Mouse (Mus musculus) liver, embryonic 12.5 days (tissue): ENCODE measurements around the gene March2. TPM values are rescaled to one million over a fixed set of nuclear protein-coding genes. Genes with fewer than 3 reads are reported as not detected.
A peak's percentile ranks its signal among the peaks of the same experiment; 100 is the strongest.

Experiments
- ATAC-seq: fragments of 200-750 bp; cut with Nextera tagmentation; 2 replicates; pipeline ENCODE4 v1.8.0; 2017; ENCODE audit warnings: moderate number of reproducible peaks, mild to moderate bottlenecking, moderate library complexity
- H3K27ac ChIP-seq: fragments of 300-500 bp; sonication (generic); 2 replicates; pipeline ENCODE4 v1.5.1; 2016; ENCODE audit warnings: mild to moderate bottlenecking
- H3K27me3 ChIP-seq: fragments of 300-500 bp; sonication (generic); replicated peaks from 2 replicates; pipeline ENCODE4 v1.6.1; 2016; ENCODE audit warnings: mild to moderate bottlenecking, moderate library complexity
- H3K36me3 ChIP-seq: fragments of 300-500 bp; sonication (generic); 2 replicates; pipeline ENCODE4 v1.6.1; 2016; ENCODE audit warnings: mild to moderate bottlenecking, moderate library complexity
- H3K4me1 ChIP-seq: fragments of 300-500 bp; sonication (generic); 2 replicates; pipeline ENCODE4 v1.6.1; 2016
- H3K4me2 ChIP-seq: fragments of 300-500 bp; sonication (generic); 2 replicates; pipeline ENCODE4 v1.6.1; 2016; ENCODE audit warnings: mild to moderate bottlenecking, moderate library complexity
- H3K4me3 ChIP-seq: fragments of 300-500 bp; sonication (generic); 2 replicates; pipeline ENCODE4 v1.5.1; 2016; ENCODE audit warnings: mild to moderate bottlenecking, moderate library complexity
- H3K9ac ChIP-seq: fragments of 300-500 bp; sonication (generic); 2 replicates; pipeline ENCODE4 v1.6.1; 2016; ENCODE audit warnings: mild to moderate bottlenecking, moderate library complexity
- H3K9me3 ChIP-seq: fragments of 300-500 bp; sonication (generic); replicated peaks from 2 replicates; pipeline ENCODE4 v1.6.1; 2016; ENCODE audit warnings: mild to moderate bottlenecking, moderate library complexity
- WGBS: fragments of 180-500 bp; shearing (Covaris S2); methylation state at CpG from one replicate; pipeline ENCODE4 v1.1.7; 2016; ENCODE audit not compliant: insufficient replicate concordance; 5-methylcytosine and 5-hydroxymethylcytosine counted together
- polyA plus RNA-seq: library from polyadenylated mRNA; unstranded; fragments of >200 nt; fragmentation: Nextera tagmentation; extraction: Ambion mirVana; gene quantifications from 2 replicates; pipeline ENCODE4 v1.2.1, GENCODE M21; 2016

Gene March2
- polyA plus RNA-seq, 1 experiment from 2014 or later, result 196 TPM

DNA sequence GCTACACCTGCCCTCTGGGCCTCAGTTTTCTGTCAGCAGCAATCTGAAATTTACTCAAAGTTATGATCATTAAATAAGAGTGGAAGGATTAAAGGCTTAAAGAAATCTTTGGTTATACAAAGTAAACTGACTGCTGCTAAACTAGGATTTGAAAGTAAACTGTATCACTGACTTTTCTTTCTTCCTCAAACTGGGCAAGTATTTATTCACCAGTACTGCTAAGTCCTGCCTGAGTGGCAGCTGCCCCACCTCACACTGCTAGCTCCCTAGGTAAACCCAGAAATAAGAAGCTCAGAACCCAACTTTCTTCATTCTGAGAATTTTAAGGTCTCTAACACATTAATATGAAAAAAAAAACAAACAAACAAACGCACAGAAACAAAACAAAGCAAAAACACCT is 44.6 kb downstream of the March2 start:
- Histone ChIP-seq H3K4me3 (no peak overlapping the region), H3K36me3 (peaks cover 71% of the 10 kb centered on the region), H3K27me3 (no peaks in the 10 kb centered on the region), H3K9me3 (no peaks in the 10 kb centered on the region), H3K27ac (no peak overlapping the region), H3K4me1 (peaks cover 47% of the 10 kb centered on the region), H3K9ac (no peak overlapping the region), H3K4me2 (no peak overlapping the region)
- WGBS, result 72% methylated on average over 1 of the region's 1 CpGs
- ATAC-seq, result no peak

DNA sequence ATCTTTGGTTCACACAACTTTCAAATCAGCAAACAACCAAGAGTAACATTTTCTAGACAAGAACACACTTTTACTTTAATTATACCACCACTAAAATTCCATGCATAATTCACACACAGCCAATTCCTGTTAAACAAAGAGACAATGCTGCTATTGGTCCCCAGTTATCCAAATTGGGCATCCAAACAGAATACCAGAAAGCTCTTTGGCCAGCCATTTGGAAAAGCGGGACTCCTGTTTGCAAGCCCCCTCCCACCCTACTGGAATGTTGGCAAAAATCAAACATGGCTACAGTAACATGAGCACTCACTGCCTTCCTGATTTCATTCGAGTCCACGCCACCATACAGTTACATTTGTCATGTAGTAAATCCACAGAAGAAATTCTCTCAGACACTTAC is 48.8 kb downstream of the March2 start:
- Histone ChIP-seq H3K4me2 (no peak overlapping the region), H3K9ac (no peak overlapping the region), H3K27ac (no peak overlapping the region), H3K27me3 (no peaks in the 10 kb centered on the region), H3K9me3 (no peaks in the 10 kb centered on the region), H3K4me1 (peaks cover 54% of the 10 kb centered on the region), H3K4me3 (no peak overlapping the region), H3K36me3 (peaks cover 73% of the 10 kb centered on the region)
- WGBS, result 82% methylated on average over 3 of the region's 3 CpGs
- ATAC-seq, result no peak

DNA sequence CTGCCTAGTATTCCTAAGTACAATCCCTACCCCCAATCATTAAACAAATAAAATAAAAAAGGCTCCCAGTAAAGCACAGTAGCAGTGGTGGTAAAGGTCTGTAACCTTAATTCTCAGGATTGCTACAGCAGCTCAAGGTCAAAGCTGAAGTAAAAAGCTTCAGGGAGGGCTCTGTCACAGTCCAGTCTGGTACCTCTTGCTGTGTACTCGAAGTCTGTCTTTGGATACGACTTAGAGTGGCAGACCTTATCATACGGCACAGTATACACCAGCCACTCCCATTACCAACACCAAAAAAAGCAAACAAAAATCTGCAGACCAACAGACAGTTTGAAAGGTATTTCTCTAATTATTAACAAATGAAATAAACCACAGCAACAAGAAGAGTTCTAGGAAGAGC is 51.7 kb downstream of the March2 start:
- Histone ChIP-seq H3K36me3 (peaks cover 83% of the 10 kb centered on the region), H3K27ac (peak overlapping the region; percentile 45)
- 14% methylated on average over 3 of the region's 3 CpGs for WGBS

DNA sequence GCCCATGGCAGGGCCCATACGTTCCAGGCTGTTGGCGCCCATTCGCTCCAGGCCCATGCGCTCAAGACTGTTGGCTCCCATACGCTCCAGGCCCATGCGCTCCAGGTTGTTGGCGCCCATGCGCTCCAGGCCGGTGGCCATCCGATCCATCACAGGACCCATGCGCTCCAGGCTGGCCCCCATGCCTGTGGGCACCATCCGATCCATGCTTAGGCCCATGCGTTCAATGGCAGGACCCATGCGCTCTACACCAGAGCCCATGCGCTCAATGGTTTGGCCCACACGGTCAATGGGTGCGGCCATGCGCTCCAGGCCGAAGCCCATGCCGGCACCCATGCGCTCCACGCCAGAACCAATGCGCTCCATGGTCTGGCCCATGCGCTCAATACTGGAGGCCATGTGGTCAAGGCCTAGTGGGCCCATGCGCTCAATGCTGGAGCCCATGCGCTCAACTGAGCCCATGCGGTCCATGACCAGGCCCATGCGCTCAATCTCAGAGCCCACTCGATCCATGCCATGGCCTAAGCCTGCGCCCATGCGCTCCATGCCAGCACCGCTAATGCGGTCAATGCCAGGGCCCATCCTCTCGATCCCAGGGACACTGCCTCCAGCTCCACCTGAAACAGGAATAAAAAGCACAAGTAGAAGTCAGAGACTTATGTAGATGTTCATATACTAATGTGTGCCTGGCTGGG is 68.5 kb downstream of the March2 start:
- Histone ChIP-seq H3K4me2 (no peak overlapping the region), H3K9ac (no peak overlapping the region), H3K27ac (no peak overlapping the region), H3K36me3 (peaks cover 99% of the 10 kb centered on the region), H3K9me3 (no peaks in the 10 kb centered on the region), H3K4me3 (no peak overlapping the region), H3K4me1 (no peaks in the 10 kb centered on the region), H3K27me3 (no peaks in the 10 kb centered on the region)
- peak; percentile 58 for ATAC-seq
- WGBS, result 95% methylated on average over 34 of the region's 34 CpGs

More for the DNA sequence above, 51.7 kb downstream of the March2 start:
- Histone ChIP-seq H3K4me3 (no peak overlapping the region), H3K4me1 (peaks cover 39% of the 10 kb centered on the region), H3K27me3 (no peaks in the 10 kb centered on the region), H3K4me2 (0 out of 2 replicates have a peak overlapping the region, but pooled peaks have one; percentile 16), H3K9me3 (no peaks in the 10 kb centered on the region), H3K9ac (no peak overlapping the region)
- ATAC-seq, result peak; percentile 85

DNA sequence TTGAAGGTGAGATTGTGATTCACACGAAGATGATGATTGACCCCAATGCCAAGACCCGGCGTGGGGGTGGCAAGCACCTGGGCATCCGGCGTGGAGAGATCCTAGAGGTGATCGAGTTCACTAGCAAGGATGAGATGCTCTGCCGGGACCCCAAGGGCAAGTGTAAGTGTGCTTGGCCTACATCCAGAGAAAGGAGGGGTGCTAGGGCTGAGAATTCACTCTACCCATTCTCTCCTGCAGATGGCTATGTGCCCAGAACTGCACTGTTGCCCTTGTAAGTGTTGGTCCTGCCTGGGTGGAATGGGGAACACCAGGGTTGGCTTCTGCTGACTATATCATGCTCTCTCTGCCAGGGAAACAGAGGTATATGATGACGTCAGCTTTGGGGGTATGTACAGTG is 73.4 kb downstream of the March2 start:
- H3K4me3 ChIP-seq, result no peak overlapping the region
- H3K36me3 ChIP-seq, result peaks cover 86% of the 10 kb centered on the region
- WGBS, result 83% methylated on average over 8 of the region's 8 CpGs
- no peaks in the 10 kb centered on the region for H3K27me3 ChIP-seq
- H3K27ac ChIP-seq, result no peak overlapping the region
- H3K4me2 ChIP-seq, result no peak overlapping the region
- H3K9ac ChIP-seq, result no peak overlapping the region
- H3K9me3 ChIP-seq, result no peaks in the 10 kb centered on the region
- H3K4me1 ChIP-seq, result peaks cover 17% of the 10 kb centered on the region
- no peak for ATAC-seq

DNA sequence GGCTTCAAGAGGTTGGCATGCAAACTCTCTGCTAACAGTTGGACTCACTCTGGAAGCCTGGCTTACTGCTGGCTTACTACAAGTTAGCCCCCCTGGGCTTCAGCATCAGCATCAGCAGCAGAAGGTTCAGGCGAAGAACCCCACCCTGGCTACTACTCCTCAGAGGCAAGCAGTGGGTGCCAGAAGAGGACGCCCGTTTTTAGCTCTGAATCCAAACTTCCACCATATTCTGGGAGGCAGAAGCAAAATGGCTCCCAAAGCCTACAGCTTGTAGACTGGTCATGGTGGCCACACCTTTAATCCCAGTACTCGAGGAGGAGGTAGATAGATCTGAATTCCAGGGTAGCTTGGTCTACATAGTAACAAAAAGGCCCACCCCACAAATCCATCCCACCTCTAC is 74.4 kb downstream of the March2 start:
- H3K36me3 ChIP-seq, result peaks cover 76% of the 10 kb centered on the region
- H3K4me2 ChIP-seq, result no peak overlapping the region
- no peak overlapping the region for H3K9ac ChIP-seq
- peaks cover 26% of the 10 kb centered on the region for H3K4me1 ChIP-seq
- WGBS, result 90% methylated on average over 4 of the region's 4 CpGs
- no peak overlapping the region for H3K27ac ChIP-seq
- no peak overlapping the region for H3K4me3 ChIP-seq
- ATAC-seq, result no peak
- H3K9me3 ChIP-seq, result no peaks in the 10 kb centered on the region
- no peaks in the 10 kb centered on the region for H3K27me3 ChIP-seq

DNA sequence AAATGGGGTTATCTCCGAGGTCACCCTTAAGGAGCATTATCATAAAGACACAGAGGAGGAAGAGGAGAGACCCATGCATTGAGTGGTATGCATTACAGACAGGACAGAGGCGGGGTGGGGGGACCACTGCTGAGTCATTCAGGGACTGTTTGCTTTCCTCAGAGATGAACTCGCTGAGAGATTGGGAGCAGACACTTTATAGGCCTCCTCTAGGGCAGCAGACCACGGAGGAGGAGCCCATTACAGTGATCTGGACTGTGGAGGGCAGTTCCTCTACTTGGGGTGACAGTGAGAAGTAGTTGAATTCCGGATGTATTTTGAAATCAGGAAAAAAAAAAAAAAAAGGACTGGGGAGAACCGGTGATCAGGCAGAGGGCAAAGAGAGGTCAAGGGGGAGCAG is 78.7 kb downstream of the March2 start:
- no peak overlapping the region for H3K4me2 ChIP-seq
- H3K9ac ChIP-seq, result no peak overlapping the region

DNA sequence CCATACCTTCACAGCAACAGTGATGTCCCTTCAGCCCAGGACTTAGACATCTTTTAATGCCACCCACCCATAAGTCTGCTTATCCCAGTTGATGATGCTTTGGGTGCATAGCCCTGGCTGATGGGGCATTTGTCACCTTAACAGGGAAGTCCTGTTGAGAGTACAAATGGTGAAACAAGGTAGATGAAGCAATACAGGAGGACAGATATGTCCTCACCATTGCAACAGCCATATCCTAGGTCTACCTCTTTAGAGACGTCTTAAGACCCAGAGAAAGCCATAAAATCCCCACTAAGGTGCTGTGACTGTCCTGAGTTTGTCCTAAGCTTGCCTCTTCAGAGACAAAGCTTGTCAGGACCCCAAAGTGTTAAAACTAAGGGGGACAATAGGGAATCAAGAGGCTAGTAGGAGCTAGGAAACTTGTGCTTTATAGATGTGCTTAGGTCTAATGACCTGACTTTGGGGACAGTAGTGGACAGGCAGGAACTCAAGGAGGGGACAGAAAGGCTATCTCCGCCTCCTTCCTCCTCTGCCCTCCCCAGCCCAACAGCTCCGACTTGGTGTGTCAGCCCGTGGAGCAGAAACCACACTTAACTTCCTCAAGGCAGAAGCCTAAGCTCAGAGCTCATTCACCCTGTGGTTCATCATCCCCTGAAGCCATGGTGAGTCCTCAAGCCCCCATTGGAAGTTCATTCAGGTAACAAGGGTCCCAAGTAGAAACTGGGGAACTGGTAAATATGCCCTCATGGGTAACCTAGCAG is 80.8 kb downstream of the March2 start, which contains the start of gene Pram1:
Gene Pram1 (plus strand): TSS at position 541 of the 761 bp plus-strand sequence.
- ATAC-seq, result no peak
- Histone ChIP-seq H3K4me3 (no peak within 1 kb of the TSS), H3K27me3 (no peaks in the 10 kb centered on the region), H3K9me3 (no peaks in the 10 kb centered on the region), H3K9ac (no peak within 1 kb of the TSS), H3K27ac (no peak within 1 kb of the TSS), H3K4me1 (peaks cover 30% of the 10 kb centered on the region), H3K36me3 (peaks cover 24% of the 10 kb centered on the region), H3K4me2 (no peak within 1 kb of the TSS)
- WGBS, result 38% methylated on average over 4 of the region's 4 CpGs

More for the DNA sequence above, 78.7 kb downstream of the March2 start:
- Histone ChIP-seq H3K27ac (0 out of 2 replicates have a peak overlapping the region, but pooled peaks have one; percentile 6), H3K9me3 (no peaks in the 10 kb centered on the region), H3K36me3 (peaks cover 33% of the 10 kb centered on the region), H3K27me3 (no peaks in the 10 kb centered on the region), H3K4me1 (peaks cover 30% of the 10 kb centered on the region), H3K4me3 (no peak overlapping the region)
- 17% methylated on average over 6 of the region's 6 CpGs for WGBS
- ATAC-seq, result peak; percentile 60

DNA sequence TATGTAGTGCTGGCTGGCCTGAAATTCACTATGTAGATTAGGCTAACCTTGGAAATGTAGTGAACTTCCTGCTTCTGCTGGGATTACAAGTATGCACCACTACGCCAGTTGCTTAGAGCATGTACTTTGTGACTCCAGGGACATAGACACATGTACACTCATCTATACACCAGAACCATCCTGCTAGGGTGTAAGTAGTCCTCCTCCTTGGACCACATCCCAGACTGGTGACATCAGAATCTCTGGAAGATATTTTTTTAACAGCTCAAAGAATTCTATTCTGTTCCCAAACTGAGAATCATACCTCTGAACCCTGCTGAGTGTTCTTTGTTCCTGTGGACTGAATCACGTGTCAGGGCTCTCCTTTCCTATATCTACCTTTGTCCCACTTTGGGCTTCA is 81.4 kb downstream of the March2 start:
- Histone ChIP-seq H3K4me2 (no peak overlapping the region), H3K27me3 (no peaks in the 10 kb centered on the region), H3K9ac (no peak overlapping the region), H3K4me1 (peaks cover 30% of the 10 kb centered on the region), H3K9me3 (no peaks in the 10 kb centered on the region), H3K4me3 (no peak overlapping the region), H3K36me3 (peaks cover 23% of the 10 kb centered on the region), H3K27ac (no peak overlapping the region)
- no peak for ATAC-seq
- WGBS, result 90% methylated on average over 2 of the region's 2 CpGs

Other genes with a start within 250 kb of the March2 start
- gene Adamts10, start 194.5 kb downstream of the March2 start, polyA plus RNA-seq, result 12.3 and 13.7 TPM in 2 replicates
- gene Myo1f, start 163.0 kb downstream of the March2 start, polyA plus RNA-seq, result 7.4 and 8.5 TPM in 2 replicates
- gene Zfp414, start 89.6 kb downstream of the March2 start, polyA plus RNA-seq, result 22.4 and 23.2 TPM in 2 replicates
- gene Pram1, start 80.6 kb downstream of the March2 start, polyA plus RNA-seq, result 0.69 and 1.2 TPM in 2 replicates
- gene Hnrnpm, start 31.8 kb downstream of the March2 start, polyA plus RNA-seq, result 222 and 242 TPM in 2 replicates
- 147 and 169 TPM in 2 replicates for gene Rab11b, start 41.9 kb upstream of the March2 start, polyA plus RNA-seq
- gene Angptl4, start 63.2 kb upstream of the March2 start, polyA plus RNA-seq, result 17.3 and 21.0 TPM in 2 replicates
- 12.6 and 13.2 TPM in 2 replicates for gene Kank3, start 91.8 kb upstream of the March2 start, polyA plus RNA-seq
- 689 and 715 TPM in 2 replicates for gene Rps28, start 105.9 kb upstream of the March2 start, polyA plus RNA-seq
- gene Ndufa7, start 105.9 kb upstream of the March2 start, polyA plus RNA-seq, result 296 and 311 TPM in 2 replicates
- gene Cd320, start 124.4 kb upstream of the March2 start, polyA plus RNA-seq, result 22.2 and 24.1 TPM in 2 replicates
- not detected in 2 replicates for gene Gm7029, start 155.2 kb upstream of the March2 start, polyA plus RNA-seq
- gene Kifc1, start 172.0 kb upstream of the March2 start, polyA plus RNA-seq, result 4.8 and 6.0 TPM in 2 replicates
- 0.51 and 0.78 TPM in 2 replicates for gene Platr17, start 186.5 kb upstream of the March2 start, polyA plus RNA-seq
- 33.4 and 37.1 TPM in 2 replicates for gene Daxx, start 190.7 kb upstream of the March2 start, polyA plus RNA-seq
- 29.4 and 30.1 TPM in 2 replicates for gene Tapbp, start 197.2 kb upstream of the March2 start, polyA plus RNA-seq
- 13.6 and 14.8 TPM in 2 replicates for gene Zbtb22, start 197.2 kb upstream of the March2 start, polyA plus RNA-seq
- gene Rgl2, start 210.9 kb upstream of the March2 start, polyA plus RNA-seq, result 17.3 and 18.4 TPM in 2 replicates
- gene Pfdn6, start 221.7 kb upstream of the March2 start, polyA plus RNA-seq, result 164 and 177 TPM in 2 replicates
- 49.4 and 52.7 TPM in 2 replicates for gene Wdr46, start 222.0 kb upstream of the March2 start, polyA plus RNA-seq
- 2.1 and 2.6 TPM in 2 replicates for gene B3galt4, start 232.8 kb upstream of the March2 start, polyA plus RNA-seq
- gene Vps52, start 237.1 kb upstream of the March2 start, polyA plus RNA-seq, result 41.1 and 43.5 TPM in 2 replicates
- gene Rps18, start 237.3 kb upstream of the March2 start, polyA plus RNA-seq, result 1,396 and 1,433 TPM in 2 replicates